Mouse (Mus musculus) liver, embryonic 16.5 days (tissue): ENCODE results near the gene Gnai3. TPM values are rescaled to one million over a fixed set of nuclear protein-coding genes. Genes with fewer than 3 reads are reported as not detected.

Experiments
- ATAC-seq: fragments of 200-750 bp; cut with Nextera tagmentation; 2 replicates; pipeline ENCODE4 v1.8.0; 2017; ENCODE audit warnings: low read depth, mild to moderate bottlenecking, moderate number of reproducible peaks, moderate library complexity
- H3K27ac ChIP-seq: fragments of 300-500 bp; sonication (generic); 2 replicates; pipeline ENCODE4 v1.5.1; 2014; ENCODE audit warnings: mild to moderate bottlenecking, low read length
- H3K27me3 ChIP-seq: fragments of 300-500 bp; sonication (generic); 2 replicates; pipeline ENCODE4 v1.6.1; 2014; ENCODE audit warnings: low read depth, low read length, mixed read lengths; ENCODE audit not compliant: control insufficient read depth, insufficient read depth
- H3K36me3 ChIP-seq: fragments of 300-500 bp; sonication (generic); 2 replicates; pipeline ENCODE4 v1.6.1; 2014; ENCODE audit warnings: mild to moderate bottlenecking; ENCODE audit not compliant: control insufficient read depth, insufficient read depth
- H3K4me1 ChIP-seq: fragments of 300-500 bp; sonication (generic); 2 replicates; pipeline ENCODE4 v1.6.1; 2014; ENCODE audit warnings: low read depth, low read length, mixed read lengths; ENCODE audit not compliant: control insufficient read depth
- H3K4me2 ChIP-seq: fragments of 300-500 bp; sonication (generic); 2 replicates; pipeline ENCODE4 v1.6.1; 2014; ENCODE audit warnings: low read depth, low read length, mixed read lengths
- H3K4me3 ChIP-seq: fragments of 300-500 bp; sonication (generic); 2 replicates; pipeline ENCODE4 v1.5.1; 2014; ENCODE audit warnings: low read depth, mild to moderate bottlenecking, low read length
- H3K9ac ChIP-seq: fragments of 300-500 bp; sonication (generic); 2 replicates; pipeline ENCODE4 v1.6.1; 2014; ENCODE audit warnings: low read depth, low read length
- H3K9me3 ChIP-seq: fragments of 300-500 bp; sonication (generic); replicated peaks from 2 replicates; pipeline ENCODE4 v1.6.1; 2016; ENCODE audit warnings: low read length; ENCODE audit not compliant: control insufficient read depth
- WGBS: fragments of 180-500 bp; shearing (Covaris S2); extraction: QIAGEN DNeasy Blood & Tissue Kit; methylation state at CpG from one replicate; pipeline ENCODE4 v1.1.7; 2014; ENCODE audit not compliant: insufficient replicate concordance; 5-methylcytosine and 5-hydroxymethylcytosine counted together
- polyA plus RNA-seq: library from polyadenylated mRNA; unstranded; fragments of >200 nt; fragmentation: Nextera tagmentation; extraction: Ambion mirVana; gene quantifications from 2 replicates; pipeline ENCODE4 v1.2.1, GENCODE M21; 2015

The Gnai3 gene
- polyA plus RNA-seq, 1 experiment from 2014 or later: 69.9 TPM

GRCm38 (mm10) chr3:108085721-108086469, 60.1 kb downstream of the Gnai3 start:
- peak overlapping the region; percentile 91 for H3K9ac ChIP-seq
- H3K27ac ChIP-seq: peak overlapping the region; percentile 89
- H3K4me2 ChIP-seq: peak overlapping the region; percentile 98
- peak; percentile 47 for ATAC-seq
- H3K36me3 ChIP-seq: peaks cover 3% of the 10 kb centered on the region
- peak overlapping the region; percentile 91 for H3K4me3 ChIP-seq
- H3K4me1 ChIP-seq: peaks cover 75% of the 10 kb centered on the region
- H3K9me3 ChIP-seq: no peaks in the 10 kb centered on the region
- H3K27me3 ChIP-seq: no peaks in the 10 kb centered on the region
- WGBS: 0% methylated on average over 31 of the region's 31 CpGs

GRCm38 (mm10) chr3:108085281-108085720, 60.6 kb downstream of the Gnai3 start:
- Histone ChIP-seq H3K27ac (peak overlapping the region; percentile 89), H3K4me2 (peak overlapping the region; percentile 98), H3K27me3 (no peaks in the 10 kb centered on the region), H3K4me1 (peaks cover 71% of the 10 kb centered on the region), H3K4me3 (peak overlapping the region; percentile 91), H3K9me3 (no peaks in the 10 kb centered on the region), H3K36me3 (peaks cover 9% of the 10 kb centered on the region), H3K9ac (peak overlapping the region; percentile 91)
- WGBS: 0% methylated on average over 14 of the region's 14 CpGs
- peak; percentile 81 for ATAC-seq

GRCm38 (mm10) chr3:108084767-108085270, 61.1 kb downstream of the Gnai3 start:
- Histone ChIP-seq H3K27me3 (no peaks in the 10 kb centered on the region), H3K4me1 (peaks cover 66% of the 10 kb centered on the region), H3K4me2 (peak overlapping the region; percentile 98), H3K27ac (peak overlapping the region; percentile 89), H3K4me3 (peak overlapping the region; percentile 91), H3K36me3 (peaks cover 13% of the 10 kb centered on the region), H3K9ac (peak overlapping the region; percentile 91), H3K9me3 (no peaks in the 10 kb centered on the region)
- ATAC-seq: peak; percentile 2
- 9% methylated on average over 13 of the region's 13 CpGs for WGBS

- Histone ChIP-seq H3K9me3 (no peaks in the 10 kb centered on the region), H3K9ac (peak overlapping the region; percentile 91), H3K4me3 (peak overlapping the region; percentile 91), H3K27ac (peak overlapping the region; percentile 89), H3K27me3 (no peaks in the 10 kb centered on the region), H3K4me2 (peak overlapping the region; percentile 98), H3K4me1 (peaks cover 59% of the 10 kb centered on the region), H3K36me3 (peaks cover 22% of the 10 kb centered on the region)
- WGBS: 39% methylated on average over 4 of the region's 4 CpGs
- ATAC-seq: peak; percentile 17
Measured at GRCm38 (mm10) chr3:108083904-108084407, 62.0 kb downstream of the Gnai3 start.

GRCm38 (mm10) chr3:108083161-108083560, 62.8 kb downstream of the Gnai3 start:
- Histone ChIP-seq H3K4me3 (peak overlapping the region; percentile 91), H3K4me2 (peak overlapping the region; percentile 98), H3K27ac (peak overlapping the region; percentile 89), H3K27me3 (no peaks in the 10 kb centered on the region), H3K9me3 (no peaks in the 10 kb centered on the region), H3K4me1 (peaks cover 54% of the 10 kb centered on the region), H3K36me3 (peaks cover 28% of the 10 kb centered on the region), H3K9ac (peak overlapping the region; percentile 91)
- 18% methylated on average over 2 of the region's 2 CpGs for WGBS
- ATAC-seq: no peak

GRCm38 (mm10) chr3:108082251-108082875, 63.6 kb downstream of the Gnai3 start:
- peaks cover 50% of the 10 kb centered on the region for H3K4me1 ChIP-seq
- H3K4me2 ChIP-seq: peak overlapping the region; percentile 98
- no peaks in the 10 kb centered on the region for H3K9me3 ChIP-seq
- H3K27me3 ChIP-seq: no peaks in the 10 kb centered on the region
- H3K36me3 ChIP-seq: peaks cover 35% of the 10 kb centered on the region
- WGBS: 75% methylated on average over 1 of the region's 1 CpGs
- H3K27ac ChIP-seq: peak overlapping the region; percentile 89
- H3K9ac ChIP-seq: peak overlapping the region; percentile 91
- ATAC-seq: no peak
- H3K4me3 ChIP-seq: peak overlapping the region; percentile 91

- WGBS: 79% methylated on average over 4 of the region's 4 CpGs
- H3K27ac ChIP-seq: 0 out of 2 replicates have a peak overlapping the region, but pooled peaks have one; percentile 34
- H3K4me2 ChIP-seq: peak overlapping the region; percentile 98; the same call in 1 of the 2 replicates
- no peaks in the 10 kb centered on the region for H3K9me3 ChIP-seq
- H3K9ac ChIP-seq: peak overlapping the region; percentile 91; the same call in 1 of the 2 replicates
- H3K4me1 ChIP-seq: peaks cover 43% of the 10 kb centered on the region
- peaks cover 42% of the 10 kb centered on the region for H3K36me3 ChIP-seq
- no peak for ATAC-seq
- H3K27me3 ChIP-seq: no peaks in the 10 kb centered on the region
- H3K4me3 ChIP-seq: no peak overlapping the region
Measured at GRCm38 (mm10) chr3:108081681-108082080, 64.3 kb downstream of the Gnai3 start.

- 84% methylated on average over 9 of the region's 9 CpGs for WGBS
- no peak for ATAC-seq
- H3K9ac ChIP-seq: no peak overlapping the region
- H3K4me2 ChIP-seq: no peak overlapping the region
- peaks cover 11% of the 10 kb centered on the region for H3K4me1 ChIP-seq
- no peak overlapping the region for H3K4me3 ChIP-seq
- no peak overlapping the region for H3K27ac ChIP-seq
- peaks cover 77% of the 10 kb centered on the region for H3K36me3 ChIP-seq
- H3K27me3 ChIP-seq: no peaks in the 10 kb centered on the region
- H3K9me3 ChIP-seq: no peaks in the 10 kb centered on the region
Measured at GRCm38 (mm10) chr3:108076836-108077235, 69.1 kb downstream of the Gnai3 start.
